Mouse (Mus musculus) midbrain, embryonic 14.5 days (tissue): ENCODE measurements around the gene Ly86. TPM values are rescaled to one million over a fixed set of nuclear protein-coding genes. Genes with fewer than 3 reads are reported as not detected.
A peak's percentile ranks its signal among the peaks of the same experiment; 100 is the strongest.

Source experiments
- ATAC-seq: fragments of 200-750 bp; cut with Nextera tagmentation; 2 replicates; pipeline ENCODE4 v1.8.0; 2017; ENCODE audit warnings: moderate number of reproducible peaks, moderate library complexity; ENCODE audit not compliant: low FRiP score, low TSS enrichment
- DNase-seq: peaks from one replicate; pipeline ENCODE4 v3.0.0-alpha.2; 2015
- H3K27ac ChIP-seq: fragments of 300-500 bp; sonication (generic); replicated peaks from 2 replicates; pipeline ENCODE4 v1.5.1; 2014; ENCODE audit warnings: mild to moderate bottlenecking, low read depth, low read length, moderate library complexity
- H3K27me3 ChIP-seq: fragments of 300-500 bp; sonication (generic); 2 replicates; pipeline ENCODE4 v1.6.1; 2014; ENCODE audit warnings: low read length, control low read depth, mixed read lengths; ENCODE audit not compliant: control insufficient read depth, insufficient read depth
- H3K36me3 ChIP-seq: fragments of 300-500 bp; sonication (generic); 2 replicates; pipeline ENCODE4 v1.6.1; 2014; ENCODE audit warnings: low read length, control low read depth; ENCODE audit not compliant: control insufficient read depth, insufficient read depth
- H3K4me1 ChIP-seq: fragments of 300-500 bp; sonication (generic); 2 replicates; pipeline ENCODE4 v1.6.1; 2014; ENCODE audit warnings: mild to moderate bottlenecking, antibody characterized with exemption, low read length, control low read depth; ENCODE audit not compliant: control insufficient read depth, insufficient read depth
- H3K4me2 ChIP-seq: fragments of 300-500 bp; sonication (generic); 2 replicates; pipeline ENCODE4 v1.6.1; 2014; ENCODE audit warnings: mild to moderate bottlenecking, low read length, moderate library complexity
- H3K4me3 ChIP-seq: fragments of 300-500 bp; sonication (generic); replicated peaks from 2 replicates; pipeline ENCODE4 v1.5.1; 2014; ENCODE audit warnings: low read depth, low read length
- H3K9ac ChIP-seq: fragments of 300-500 bp; sonication (generic); replicated peaks from 2 replicates; pipeline ENCODE4 v1.6.1; 2014; ENCODE audit warnings: mild to moderate bottlenecking, low read length, moderate library complexity
- H3K9me3 ChIP-seq: fragments of 300-500 bp; sonication (generic); 2 replicates; pipeline ENCODE4 v1.6.1; 2016; ENCODE audit warnings: low read length, control low read depth, mixed read lengths; ENCODE audit not compliant: control insufficient read depth
- WGBS: fragments of 180-500 bp; shearing (Covaris S2); extraction: QIAGEN DNeasy Blood & Tissue Kit; methylation state at CpG from one replicate; pipeline ENCODE4 v1.1.7; 2014; 5-methylcytosine and 5-hydroxymethylcytosine counted together
- polyA plus RNA-seq: library from polyadenylated mRNA; unstranded; fragments of >200 nt; fragmentation: Nextera tagmentation; extraction: Ambion mirVana; gene quantifications from 2 replicates; pipeline ENCODE4 v1.2.1, GENCODE M21; 2014

Gene Ly86
- polyA plus RNA-seq, 1 experiment from 2014 or later, result 12.0 TPM

GRCm38 (mm10) chr13:37358112-37358511, 13.1 kb downstream of the Ly86 start:
- Histone ChIP-seq H3K4me1 (no peaks in the 10 kb centered on the region), H3K9ac (no peak overlapping the region), H3K36me3 (no peaks in the 10 kb centered on the region), H3K9me3 (no peaks in the 10 kb centered on the region), H3K4me3 (no peak overlapping the region), H3K27me3 (no peaks in the 10 kb centered on the region), H3K4me2 (no peak overlapping the region), H3K27ac (no peak overlapping the region)
- DNase-seq (no peak), ATAC-seq (no peak)
- WGBS, result 92% methylated on average over 2 of the region's 2 CpGs

- 96% methylated on average over 1 of the region's 1 CpGs for WGBS
- no peak overlapping the region for H3K9ac ChIP-seq
- H3K9me3 ChIP-seq, result no peaks in the 10 kb centered on the region
- ATAC-seq (no peak), DNase-seq (no peak)
- no peak overlapping the region for H3K27ac ChIP-seq
- no peak overlapping the region for H3K4me2 ChIP-seq
- H3K4me3 ChIP-seq, result no peak overlapping the region
- no peaks in the 10 kb centered on the region for H3K4me1 ChIP-seq
- no peaks in the 10 kb centered on the region for H3K27me3 ChIP-seq
- no peaks in the 10 kb centered on the region for H3K36me3 ChIP-seq
Observed at GRCm38 (mm10) chr13:37361249-37361648, 16.2 kb downstream of the Ly86 start.

- H3K36me3 ChIP-seq, result no peaks in the 10 kb centered on the region
- H3K9me3 ChIP-seq, result no peaks in the 10 kb centered on the region
- no peaks in the 10 kb centered on the region for H3K4me1 ChIP-seq
- ATAC-seq, result no peak
- no peak overlapping the region for H3K27ac ChIP-seq
- H3K27me3 ChIP-seq, result no peaks in the 10 kb centered on the region
- no peak overlapping the region for H3K9ac ChIP-seq
- 78% methylated on average over 5 of the region's 5 CpGs for WGBS
- no peak overlapping the region for H3K4me2 ChIP-seq
- H3K4me3 ChIP-seq, result no peak overlapping the region
- DNase-seq, result no peak
Observed at GRCm38 (mm10) chr13:37364351-37364750, 19.3 kb downstream of the Ly86 start.

GRCm38 (mm10) chr13:37376411-37376810, 31.4 kb downstream of the Ly86 start:
- Histone ChIP-seq H3K27ac (no peak overlapping the region), H3K9me3 (no peaks in the 10 kb centered on the region), H3K27me3 (no peaks in the 10 kb centered on the region), H3K4me1 (peaks cover 4% of the 10 kb centered on the region; the same call in 1 of the 2 replicates), H3K36me3 (no peaks in the 10 kb centered on the region), H3K9ac (no peak overlapping the region), H3K4me2 (no peak overlapping the region), H3K4me3 (no peak overlapping the region)
- 65% methylated on average over 5 of the region's 5 CpGs for WGBS
- DNase-seq, result peak; percentile 34
- ATAC-seq, result no peak

GRCm38 (mm10) chr13:37388222-37389202, 43.5 kb downstream of the Ly86 start:
- DNase-seq (peak; percentile 73), ATAC-seq (peak; percentile 57; the same call in 1 of the 2 replicates)
- Histone ChIP-seq H3K27me3 (no peaks in the 10 kb centered on the region), H3K9ac (no peak overlapping the region), H3K36me3 (no peaks in the 10 kb centered on the region), H3K27ac (peak overlapping the region; percentile 45), H3K9me3 (no peaks in the 10 kb centered on the region), H3K4me3 (no peak overlapping the region), H3K4me1 (peaks cover 8% of the 10 kb centered on the region; the same call in 1 of the 2 replicates), H3K4me2 (no peak overlapping the region)
- WGBS, result 44% methylated on average over 9 of the region's 9 CpGs

- H3K4me3 ChIP-seq, result no peak overlapping the region
- no peak overlapping the region for H3K9ac ChIP-seq
- H3K4me2 ChIP-seq, result no peak overlapping the region
- no peak for ATAC-seq
- peak overlapping the region; percentile 14 for H3K27ac ChIP-seq
- DNase-seq, result no peak
- WGBS, result 76% methylated on average over 5 of the region's 5 CpGs
- peaks cover 8% of the 10 kb centered on the region; the same call in 1 of the 2 replicates for H3K4me1 ChIP-seq
- H3K36me3 ChIP-seq, result no peaks in the 10 kb centered on the region
- no peaks in the 10 kb centered on the region for H3K9me3 ChIP-seq
- H3K27me3 ChIP-seq, result no peaks in the 10 kb centered on the region
Observed at GRCm38 (mm10) chr13:37389296-37389695, 44.3 kb downstream of the Ly86 start.

GRCm38 (mm10) chr13:37398791-37399190, 53.8 kb downstream of the Ly86 start:
- H3K27ac ChIP-seq, result no peak overlapping the region
- no peak for ATAC-seq
- no peak overlapping the region for H3K4me2 ChIP-seq
- no peaks in the 10 kb centered on the region for H3K27me3 ChIP-seq
- H3K4me3 ChIP-seq, result no peak overlapping the region
- H3K9ac ChIP-seq, result no peak overlapping the region
- H3K36me3 ChIP-seq, result no peaks in the 10 kb centered on the region
- WGBS, result 79% methylated on average over 4 of the region's 4 CpGs
- no peaks in the 10 kb centered on the region for H3K4me1 ChIP-seq
- no peaks in the 10 kb centered on the region for H3K9me3 ChIP-seq
- DNase-seq, result no peak

GRCm38 (mm10) chr13:37399340-37399739, 54.3 kb downstream of the Ly86 start:
- no peaks in the 10 kb centered on the region for H3K4me1 ChIP-seq
- no peaks in the 10 kb centered on the region for H3K9me3 ChIP-seq
- no peak overlapping the region for H3K27ac ChIP-seq
- no peaks in the 10 kb centered on the region for H3K36me3 ChIP-seq
- no peak overlapping the region for H3K4me3 ChIP-seq
- ATAC-seq, result no peak
- H3K4me2 ChIP-seq, result no peak overlapping the region
- no peaks in the 10 kb centered on the region for H3K27me3 ChIP-seq
- 93% methylated on average over 8 of the region's 8 CpGs for WGBS
- DNase-seq, result no peak
- H3K9ac ChIP-seq, result no peak overlapping the region

GRCm38 (mm10) chr13:37402421-37402820, 57.4 kb downstream of the Ly86 start:
- Histone ChIP-seq H3K9ac (no peak overlapping the region), H3K27me3 (no peaks in the 10 kb centered on the region), H3K4me2 (no peak overlapping the region), H3K9me3 (no peaks in the 10 kb centered on the region), H3K4me1 (no peaks in the 10 kb centered on the region), H3K4me3 (no peak overlapping the region), H3K36me3 (no peaks in the 10 kb centered on the region), H3K27ac (no peak overlapping the region)
- DNase-seq (no peak), ATAC-seq (no peak)
- 23% methylated on average over 3 of the region's 3 CpGs for WGBS
